Mouse (Mus musculus): ENCODE measurements at regions not wholly inside any gene's neighbourhood (a gene's known extent, or its start where the extent isn't known, plus 50 kb on each side); places are given as distances from the start of the nearest gene placed in this dataset.

- DNase-seq, result no peak
Observed at GRCm38 (mm10) chr1:164622946-164623345, 164.8 kb upstream of the Atp1b1 start.

GRCm38 (mm10) chr1:164622417-164622816 lies 164.3 kb upstream of the Atp1b1 start:
- no peak for DNase-seq

- DNase-seq, result no peak
Observed at GRCm38 (mm10) chr1:164620129-164620528, 162.0 kb upstream of the Atp1b1 start.

- peak; percentile 46 for DNase-seq
Observed at GRCm38 (mm10) chr1:164617871-164618270, 159.7 kb upstream of the Atp1b1 start.

GRCm38 (mm10) chr1:164607061-164607460 lies 148.9 kb upstream of the Atp1b1 start:
- no peak for DNase-seq

- DNase-seq, result no peak
Observed at GRCm38 (mm10) chr1:164606141-164606754, 148.1 kb upstream of the Atp1b1 start.

GRCm38 (mm10) chr1:164603433-164603832 lies 145.3 kb upstream of the Atp1b1 start:
- DNase-seq, result no peak

- no peak for DNase-seq
Observed at GRCm38 (mm10) chr1:164602568-164602967, 144.4 kb upstream of the Atp1b1 start.

- peak; percentile 48 for DNase-seq
Observed at GRCm38 (mm10) chr1:164590205-164590613, 132.1 kb upstream of the Atp1b1 start.

GRCm38 (mm10) chr1:164586066-164586989 lies 128.2 kb upstream of the Atp1b1 start:
- peak; percentile 86 for DNase-seq

GRCm38 (mm10) chr1:164576856-164577489 lies 118.8 kb upstream of the Atp1b1 start:
- DNase-seq, result peak; percentile 76

- DNase-seq, result no peak
Observed at GRCm38 (mm10) chr1:164573639-164574038, 115.5 kb upstream of the Atp1b1 start.

- no peak for DNase-seq
Observed at GRCm38 (mm10) chr1:164572183-164572582, 114.0 kb upstream of the Atp1b1 start.

- no peak for DNase-seq
Observed at GRCm38 (mm10) chr1:164571496-164572078, 113.4 kb upstream of the Atp1b1 start.

GRCm38 (mm10) chr1:164564847-164565246 lies 106.7 kb upstream of the Atp1b1 start:
- DNase-seq, result no peak

GRCm38 (mm10) chr1:164559546-164560228 lies 101.5 kb upstream of the Atp1b1 start:
- DNase-seq, result no peak

- no peak for DNase-seq
Observed at GRCm38 (mm10) chr1:164552658-164553057, 94.5 kb upstream of the Atp1b1 start.

GRCm38 (mm10) chr1:164551019-164551418 lies 92.9 kb upstream of the Atp1b1 start:
- DNase-seq, result no peak

GRCm38 (mm10) chr1:164550596-164550995 lies 92.4 kb upstream of the Atp1b1 start:
- no peak for DNase-seq

GRCm38 (mm10) chr1:164548071-164548470 lies 89.9 kb upstream of the Atp1b1 start:
- peak; percentile 57 for DNase-seq

- no peak for DNase-seq
Observed at GRCm38 (mm10) chr1:164545843-164546242, 87.7 kb upstream of the Atp1b1 start.

- no peak for DNase-seq
Observed at GRCm38 (mm10) chr1:164543045-164543803, 85.1 kb upstream of the Atp1b1 start.
